Mouse (Mus musculus): ENCODE results near the gene Flt3l. TPM values are rescaled to one million over a fixed set of nuclear protein-coding genes. Genes with fewer than 3 reads are reported as not detected.
A peak's percentile ranks its signal among the peaks of the same experiment; 100 is the strongest.

Flt3l gene
- polyA plus RNA-seq (2016; fragmentation: Nextera tagmentation; extraction: Ambion mirVana) = 2.5 and 3.1 TPM in 2 replicates

DNA sequence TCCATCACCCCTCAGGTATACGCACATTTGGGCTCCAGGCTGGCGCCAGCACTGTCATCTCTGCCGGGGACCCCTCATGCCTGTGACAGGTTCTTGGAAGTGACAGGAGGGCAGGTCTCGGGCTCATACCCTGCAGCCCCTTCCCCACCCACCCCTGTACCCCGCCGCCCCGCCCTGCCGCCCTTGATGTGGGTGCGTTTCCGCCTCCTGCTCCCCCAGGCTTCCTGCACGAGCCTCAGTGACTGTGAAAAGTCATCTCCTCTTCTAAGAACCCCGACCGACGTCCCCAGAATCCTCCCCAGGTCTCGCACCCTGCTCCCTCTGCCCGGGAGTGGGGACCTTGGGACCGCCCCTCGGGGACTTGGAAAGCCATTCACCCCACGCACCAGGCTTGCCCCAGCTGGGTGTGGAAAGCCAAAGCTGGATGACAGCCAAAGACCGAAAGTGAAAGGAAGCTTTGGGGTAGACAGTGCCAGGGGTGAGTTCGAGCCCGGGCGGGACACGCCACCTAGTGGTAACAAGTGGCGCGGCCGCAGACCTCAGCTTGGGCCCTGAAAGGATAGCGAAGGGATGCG, at the start of gene Flt3l, which contains the start of gene Gm45713:
Gene Flt3l (minus strand): TSS at position 440 of the 575 bp plus-strand sequence.
Gene Gm45713 (minus strand): TSS at position 239 of the 575 bp plus-strand sequence.
- Histone ChIP-seq H3K4me3 (peak within 1 kb of the TSS; percentile 78), H3K9me3 (no peaks in the 10 kb centered on the region), H3K4me1 (peaks cover 39% of the 10 kb centered on the region), H3K27ac (peak within 1 kb of the TSS; percentile 87), H3K36me3 (no peaks in the 10 kb centered on the region), H3K27me3 (ENCODE audit: insufficient read depth, poor library complexity, severe bottlenecking) (peaks cover 30% of the 10 kb centered on the region)
- peak; percentile 94 for DNase-seq (ENCODE audit: low spot score)
- 4% methylated on average over 29 of the region's 29 CpGs for WGBS

- Histone ChIP-seq H3K9me3 (no peaks in the 10 kb centered on the region), H3K27ac (no peak overlapping the region), H3K4me1 (peaks cover 22% of the 10 kb centered on the region), H3K4me3 (no peak overlapping the region), H3K27me3 (ENCODE audit: insufficient read depth, poor library complexity, severe bottlenecking) (peaks cover 98% of the 10 kb centered on the region), H3K36me3 (no peaks in the 10 kb centered on the region)
- DNase-seq (ENCODE audit: low spot score) = no peak
- 67% methylated on average over 7 of the region's 7 CpGs for WGBS
These were observed 49.7 kb upstream of the Flt3l start for GRCm38 (mm10) chr7:45185921-45186320.

GRCm38 (mm10) chr7:45183672-45184071, 47.4 kb upstream of the Flt3l start:
- H3K9me3 ChIP-seq = no peaks in the 10 kb centered on the region
- DNase-seq (ENCODE audit: low spot score) = no peak
- no peak overlapping the region for H3K4me3 ChIP-seq
- WGBS = 64% methylated on average over 7 of the region's 7 CpGs
- H3K4me1 ChIP-seq = peaks cover 26% of the 10 kb centered on the region
- peaks cover 99% of the 10 kb centered on the region for H3K27me3 ChIP-seq (ENCODE audit: insufficient read depth, poor library complexity, severe bottlenecking)
- H3K27ac ChIP-seq = no peak overlapping the region
- H3K36me3 ChIP-seq = no peaks in the 10 kb centered on the region

- 21% methylated on average over 11 of the region's 11 CpGs for WGBS
- Histone ChIP-seq H3K4me3 (peak overlapping the region; percentile 49), H3K9me3 (no peaks in the 10 kb centered on the region), H3K27ac (no peak overlapping the region), H3K36me3 (no peaks in the 10 kb centered on the region), H3K4me1 (peaks cover 26% of the 10 kb centered on the region), H3K27me3 (ENCODE audit: insufficient read depth, poor library complexity, severe bottlenecking) (peaks cover 99% of the 10 kb centered on the region)
- DNase-seq (ENCODE audit: low spot score) = no peak
These were observed 46.4 kb upstream of the Flt3l start for GRCm38 (mm10) chr7:45182606-45183005.

DNA sequence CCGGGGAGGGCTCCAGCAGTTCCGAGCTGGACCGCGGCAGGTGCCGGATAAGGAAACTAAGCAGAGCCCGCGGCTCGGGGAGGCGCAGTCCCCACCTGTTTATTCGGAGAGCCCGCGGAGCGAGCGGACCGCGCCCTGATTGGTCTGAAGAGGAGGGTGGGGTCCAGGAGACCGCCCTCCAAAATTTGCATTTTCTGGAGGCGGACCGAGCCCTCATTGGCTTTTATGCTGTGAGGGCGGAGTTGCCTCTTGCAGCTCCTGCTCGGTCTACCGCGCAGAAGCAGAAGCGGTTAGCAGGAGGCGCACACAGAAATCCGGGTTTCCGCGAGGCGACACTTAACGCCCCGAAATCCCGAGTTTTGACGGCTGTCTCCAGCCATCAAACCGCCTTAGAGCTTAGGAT, 46.0 kb upstream of the Flt3l start:
- Histone ChIP-seq H3K27ac (no peak overlapping the region), H3K9me3 (no peaks in the 10 kb centered on the region), H3K27me3 (ENCODE audit: insufficient read depth, poor library complexity, severe bottlenecking) (peaks cover 100% of the 10 kb centered on the region), H3K4me1 (peaks cover 26% of the 10 kb centered on the region), H3K36me3 (no peaks in the 10 kb centered on the region), H3K4me3 (peak overlapping the region; percentile 49)
- DNase-seq (ENCODE audit: low spot score) = peak; percentile 95
- WGBS = under 1% methylated on average over 34 of the region's 34 CpGs

DNA sequence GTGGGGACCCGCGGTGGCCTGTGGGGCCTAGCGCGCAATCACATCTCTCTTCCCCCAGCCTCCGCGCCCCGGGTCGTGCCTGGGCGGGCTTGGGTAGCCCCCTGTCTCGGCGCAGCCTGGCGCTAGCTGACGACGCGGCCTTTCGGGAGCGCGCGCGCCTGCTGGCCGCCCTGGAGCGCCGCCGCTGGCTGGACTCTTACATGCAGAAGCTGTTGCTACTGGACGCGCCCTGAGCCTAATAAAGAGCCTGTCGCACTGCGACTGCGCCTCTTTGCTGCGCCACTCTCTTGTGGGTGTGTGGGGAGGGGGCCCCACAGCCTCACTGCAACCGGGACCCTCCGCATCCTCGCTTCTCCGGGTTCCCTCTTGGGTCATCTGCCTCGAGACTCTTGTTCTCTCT, 45.3 kb upstream of the Flt3l start:
- Histone ChIP-seq H3K4me3 (peak overlapping the region; percentile 49), H3K27ac (no peak overlapping the region), H3K36me3 (no peaks in the 10 kb centered on the region), H3K27me3 (ENCODE audit: insufficient read depth, poor library complexity, severe bottlenecking) (peaks cover 100% of the 10 kb centered on the region), H3K4me1 (peaks cover 28% of the 10 kb centered on the region), H3K9me3 (no peaks in the 10 kb centered on the region)
- 6% methylated on average over 30 of the region's 35 CpGs for WGBS
- no peak for DNase-seq (ENCODE audit: low spot score)

GRCm38 (mm10) chr7:45180896-45181477, 44.8 kb upstream of the Flt3l start, which contains the start of gene Pth2:
Gene Pth2, plus strand, starts transcription at chr7:45180995.
- 22% methylated on average over 20 of the region's 20 CpGs for WGBS
- no peak for DNase-seq (ENCODE audit: low spot score)
- H3K27ac ChIP-seq = no peak within 1 kb of the TSS
- no peaks in the 10 kb centered on the region for H3K36me3 ChIP-seq
- H3K9me3 ChIP-seq = no peaks in the 10 kb centered on the region
- peak within 1 kb of the TSS; percentile 49 for H3K4me3 ChIP-seq
- peaks cover 100% of the 10 kb centered on the region for H3K27me3 ChIP-seq (ENCODE audit: insufficient read depth, poor library complexity, severe bottlenecking)
- peaks cover 33% of the 10 kb centered on the region for H3K4me1 ChIP-seq

DNA sequence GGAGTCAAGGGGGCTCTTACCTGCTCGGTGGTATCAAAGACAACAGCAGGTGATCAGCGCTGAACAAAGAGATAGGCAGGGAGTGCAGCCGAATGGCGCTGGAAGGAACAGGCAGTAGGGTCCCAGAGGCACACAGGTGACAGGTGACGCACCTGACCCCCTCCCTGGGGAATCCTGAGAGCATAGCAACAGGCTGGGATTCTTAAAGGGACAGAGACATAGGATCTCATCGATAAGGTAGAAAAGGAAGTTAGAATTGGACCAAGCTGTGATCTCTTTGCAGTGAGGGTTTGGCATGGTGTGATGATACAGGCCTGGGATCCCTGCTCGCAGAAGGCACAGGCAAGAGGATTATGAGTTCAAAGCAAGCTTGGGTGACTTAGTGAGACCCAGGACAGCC, 43.2 kb upstream of the Flt3l start, which contains the start of gene Gfy:
Gene Gfy (minus strand): TSS at position 101 of the 400 bp plus-strand sequence.
- no peak for DNase-seq (ENCODE audit: low spot score)
- Histone ChIP-seq H3K27ac (no peak within 1 kb of the TSS), H3K4me3 (no peak within 1 kb of the TSS), H3K27me3 (ENCODE audit: insufficient read depth, poor library complexity, severe bottlenecking) (peaks cover 100% of the 10 kb centered on the region), H3K4me1 (peaks cover 41% of the 10 kb centered on the region), H3K36me3 (no peaks in the 10 kb centered on the region), H3K9me3 (no peaks in the 10 kb centered on the region)
- WGBS = 34% methylated on average over 7 of the region's 7 CpGs

DNA sequence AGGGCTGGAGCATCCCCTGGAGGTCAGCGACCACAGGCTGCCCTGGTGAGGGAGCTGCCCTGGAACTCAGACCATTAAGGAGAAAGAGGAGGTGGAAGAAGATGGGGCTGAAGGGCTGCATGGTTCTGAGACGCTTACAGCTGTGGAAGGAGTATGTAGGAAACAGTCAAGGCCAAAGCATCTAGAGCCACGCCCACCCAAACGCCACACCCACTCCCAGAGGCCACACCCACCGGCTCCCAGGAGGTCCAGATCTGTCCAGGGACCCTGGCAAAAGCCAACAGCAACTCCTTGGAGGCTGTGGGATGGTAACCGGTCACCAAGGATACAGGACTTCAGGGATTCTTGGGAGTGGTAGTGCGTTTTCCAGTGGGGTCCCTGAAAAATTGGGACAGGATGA, 42.3 kb upstream of the Flt3l start:
- no peak for DNase-seq (ENCODE audit: low spot score)
- peaks cover 41% of the 10 kb centered on the region for H3K4me1 ChIP-seq
- peaks cover 98% of the 10 kb centered on the region for H3K27me3 ChIP-seq (ENCODE audit: insufficient read depth, poor library complexity, severe bottlenecking)
- 18% methylated on average over 7 of the region's 7 CpGs for WGBS
- H3K36me3 ChIP-seq = no peaks in the 10 kb centered on the region
- H3K27ac ChIP-seq = no peak overlapping the region
- H3K9me3 ChIP-seq = no peaks in the 10 kb centered on the region
- H3K4me3 ChIP-seq = no peak overlapping the region

DNA sequence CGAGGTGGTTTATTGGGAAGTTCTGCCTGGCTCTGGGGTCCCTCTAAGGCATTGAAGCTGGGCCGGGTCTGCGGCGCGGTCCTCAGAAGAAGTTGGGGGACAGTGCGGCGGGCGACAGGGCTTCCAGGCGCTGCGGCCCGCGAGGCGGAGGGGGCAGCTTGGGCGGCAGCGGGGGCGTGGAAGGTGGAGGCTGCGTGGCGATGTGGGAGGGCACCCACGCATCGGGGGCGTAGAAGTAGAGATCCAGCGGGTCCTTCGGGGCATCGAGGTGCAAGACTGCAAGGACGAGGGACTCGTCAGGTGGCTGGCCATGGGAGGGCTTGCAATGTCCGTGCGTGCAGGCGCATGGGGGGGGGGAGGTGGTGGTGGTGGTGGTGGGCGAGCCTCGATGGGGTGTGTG, 40.1 kb upstream of the Flt3l start:
- no peak for DNase-seq (ENCODE audit: low spot score)
- Histone ChIP-seq H3K27me3 (ENCODE audit: insufficient read depth, poor library complexity, severe bottlenecking) (peaks cover 98% of the 10 kb centered on the region), H3K9me3 (no peaks in the 10 kb centered on the region; the same call in 1 of the 2 replicates), H3K36me3 (no peaks in the 10 kb centered on the region), H3K27ac (no peak overlapping the region), H3K4me1 (peaks cover 25% of the 10 kb centered on the region), H3K4me3 (peak overlapping the region; percentile 40)
- 5% methylated on average over 31 of the region's 31 CpGs for WGBS

- peaks cover 98% of the 10 kb centered on the region for H3K27me3 ChIP-seq (ENCODE audit: insufficient read depth, poor library complexity, severe bottlenecking)
- H3K4me3 ChIP-seq = peak overlapping the region; percentile 40
- peaks cover 20% of the 10 kb centered on the region for H3K4me1 ChIP-seq
- DNase-seq (ENCODE audit: low spot score) = no peak
- peaks cover 4% of the 10 kb centered on the region; the same call in 1 of the 2 replicates for H3K9me3 ChIP-seq
- H3K36me3 ChIP-seq = no peaks in the 10 kb centered on the region
- whole genome bisulfite sequencing = 2% methylated on average over 23 of the region's 23 CpGs
- H3K27ac ChIP-seq = no peak overlapping the region
These were observed 39.7 kb upstream of the Flt3l start for GRCm38 (mm10) chr7:45175929-45176328.

DNA sequence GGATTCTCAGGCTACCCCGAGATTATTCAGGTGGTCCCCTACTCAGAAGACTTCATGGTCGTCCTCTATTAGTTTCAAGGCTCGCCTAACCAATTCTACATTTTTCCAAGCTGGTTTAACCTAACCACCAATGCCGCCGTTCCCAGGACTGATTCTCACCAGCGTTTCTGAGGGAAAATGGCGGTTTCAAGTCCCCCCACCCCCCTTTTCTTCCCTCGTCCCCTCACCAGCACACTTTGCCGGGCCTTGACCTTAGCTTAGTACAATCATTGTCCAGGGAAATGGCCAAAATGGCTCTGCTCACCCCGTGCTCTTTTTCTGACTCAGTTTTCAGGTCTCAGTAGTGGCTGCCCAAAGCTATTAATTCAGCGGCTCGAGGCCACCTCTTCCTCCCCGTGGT, 39.2 kb upstream of the Flt3l start:
- H3K27me3 ChIP-seq (ENCODE audit: insufficient read depth, poor library complexity, severe bottlenecking) = peaks cover 97% of the 10 kb centered on the region
- no peaks in the 10 kb centered on the region; the same call in 1 of the 2 replicates for H3K36me3 ChIP-seq
- DNase-seq (ENCODE audit: low spot score) = no peak
- peaks cover 15% of the 10 kb centered on the region for H3K4me1 ChIP-seq
- no peak overlapping the region for H3K27ac ChIP-seq
- H3K4me3 ChIP-seq = peak overlapping the region; percentile 40
- 6% methylated on average over 13 of the region's 13 CpGs for WGBS
- H3K9me3 ChIP-seq = peaks cover 9% of the 10 kb centered on the region

DNA sequence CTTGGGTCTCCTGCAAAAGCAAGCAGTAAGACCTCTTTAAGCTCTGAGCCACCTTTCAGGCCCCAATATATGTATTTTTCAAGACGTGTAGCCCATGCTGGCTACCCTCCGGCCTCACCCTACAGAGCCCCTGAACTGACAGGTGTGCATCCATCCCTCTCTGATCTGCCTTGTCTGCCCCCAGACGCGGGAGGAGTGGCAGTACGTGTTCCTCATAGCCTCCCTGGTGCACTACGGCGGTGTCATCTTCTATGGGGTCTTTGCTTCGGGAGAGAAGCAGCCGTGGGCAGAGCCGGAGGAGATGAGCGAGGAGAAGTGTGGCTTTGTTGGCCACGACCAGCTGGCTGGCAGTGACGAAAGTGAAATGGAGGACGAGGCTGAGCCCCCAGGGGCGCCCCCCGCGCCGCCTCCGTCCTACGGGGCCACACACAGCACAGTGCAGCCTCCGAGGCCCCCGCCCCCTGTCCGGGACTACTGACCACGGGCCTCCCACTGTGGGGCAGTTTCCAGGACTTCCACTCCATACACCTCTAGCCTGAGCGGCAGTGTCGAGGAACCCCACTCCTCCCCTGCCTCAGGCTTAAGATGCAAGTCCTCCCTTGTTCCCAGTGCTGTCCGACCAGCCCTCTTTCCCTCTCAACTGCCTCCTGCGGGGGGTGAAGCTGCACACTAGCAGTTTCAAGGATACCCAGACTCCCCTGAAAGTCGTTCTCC, 38.5 kb upstream of the Flt3l start:
- H3K36me3 ChIP-seq = peaks cover 6% of the 10 kb centered on the region; the same call in 1 of the 2 replicates
- H3K27me3 ChIP-seq (ENCODE audit: insufficient read depth, poor library complexity, severe bottlenecking) = peaks cover 97% of the 10 kb centered on the region
- H3K4me1 ChIP-seq = peaks cover 15% of the 10 kb centered on the region
- peak overlapping the region; percentile 40 for H3K4me3 ChIP-seq
- DNase-seq (ENCODE audit: low spot score) = no peak
- peaks cover 16% of the 10 kb centered on the region for H3K9me3 ChIP-seq
- H3K27ac ChIP-seq = 0 out of 2 replicates have a peak overlapping the region, but pooled peaks have one; percentile 25
- 6% methylated on average over 29 of the region's 29 CpGs for WGBS

Data from heart, embryonic 10.5 days (tissue).